Mouse (Mus musculus): Measurements from ENCODE around the gene 9230102O04Rik.

9230102O04Rik gene

DNA sequence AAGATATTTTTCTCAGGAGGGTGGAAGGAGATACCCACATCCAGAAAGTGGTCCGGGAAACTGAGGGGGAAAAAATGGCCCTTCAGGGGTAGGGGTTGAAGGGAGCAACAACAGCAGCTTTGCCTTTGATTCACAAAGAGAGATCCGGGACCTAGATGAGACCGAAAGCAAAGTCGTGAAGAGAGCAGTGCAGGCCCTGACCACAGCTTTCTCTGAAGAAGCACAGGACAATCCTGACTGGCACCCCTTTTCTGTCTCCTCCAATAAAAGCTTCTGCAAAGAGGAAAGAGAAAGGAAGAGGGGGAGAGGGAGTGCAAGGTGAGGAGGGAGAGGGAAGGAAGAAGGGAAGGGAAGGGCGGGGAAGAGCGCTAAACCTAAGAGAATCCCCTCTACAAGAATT is 17.5 kb downstream of the 9230102O04Rik start:
- no peak for DNase-seq (ENCODE audit: low spot score in 2 of 2)

DNA sequence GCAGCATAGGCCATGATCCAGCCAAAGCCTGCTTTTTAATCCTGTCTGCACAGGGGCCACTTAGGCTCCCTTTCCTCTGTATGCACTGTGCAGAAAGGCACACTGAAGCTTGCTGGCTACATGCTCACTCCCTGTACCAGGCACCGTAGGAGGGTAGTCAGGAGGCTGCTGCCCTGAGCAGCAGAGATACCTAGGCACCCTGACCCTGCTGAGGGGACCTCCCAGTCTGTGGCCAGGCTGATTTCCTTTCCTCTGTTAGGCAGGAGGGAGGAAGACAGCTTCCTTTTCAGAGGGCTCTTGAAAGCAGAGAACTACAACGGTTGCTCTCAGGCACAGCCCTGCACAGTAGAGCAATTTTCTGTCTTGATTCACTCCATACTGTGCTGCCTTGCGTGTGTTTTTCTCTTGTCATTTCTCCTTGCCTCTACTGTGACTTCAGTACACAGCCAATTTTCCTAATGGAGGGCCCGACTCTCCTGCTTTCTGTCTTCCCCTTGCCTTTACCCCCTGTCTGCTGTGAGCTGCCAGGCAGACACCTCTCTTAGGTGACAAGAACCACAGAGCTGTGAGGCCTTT is 18.1 kb downstream of the 9230102O04Rik start:
- DNase-seq (ENCODE audit: low spot score in 2 of 2), result no peak

DNA sequence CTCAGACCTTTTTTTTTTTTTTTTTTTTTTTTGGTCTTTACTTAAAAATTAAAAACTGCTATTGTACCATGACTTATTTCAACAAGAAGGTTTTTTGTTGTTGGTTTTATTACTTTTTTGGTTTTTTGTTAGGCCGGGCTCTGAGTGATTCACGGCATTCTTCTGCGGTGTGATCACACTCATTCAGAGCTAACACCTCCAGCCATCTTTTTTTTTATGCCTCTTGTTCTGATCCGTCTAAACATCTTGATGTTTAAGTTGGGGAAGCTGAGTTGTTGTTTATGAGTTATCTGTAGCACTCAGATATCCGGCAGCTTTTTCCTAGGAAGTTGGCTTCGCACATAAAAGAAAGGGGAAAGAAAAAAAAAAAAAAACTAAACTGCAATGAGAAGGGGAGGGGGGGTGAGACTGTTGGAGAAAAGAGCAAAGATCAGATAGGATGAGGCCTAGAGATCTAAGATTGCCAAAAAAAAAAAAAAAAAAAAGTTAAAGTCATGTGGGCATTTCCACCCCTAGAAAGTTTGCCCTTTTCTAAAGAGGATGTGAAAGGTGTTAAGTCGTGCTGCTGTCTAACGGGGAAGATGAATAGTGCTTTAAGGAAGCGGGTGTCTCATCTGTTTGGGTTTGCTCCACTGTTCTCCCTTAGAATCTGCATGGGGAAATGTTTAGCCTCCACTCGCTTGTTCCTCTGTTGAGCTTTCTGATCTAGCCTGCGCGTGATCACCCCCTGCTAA is 22.1 kb downstream of the 9230102O04Rik start:
- no peak for DNase-seq (ENCODE audit: low spot score in 2 of 2)

DNA sequence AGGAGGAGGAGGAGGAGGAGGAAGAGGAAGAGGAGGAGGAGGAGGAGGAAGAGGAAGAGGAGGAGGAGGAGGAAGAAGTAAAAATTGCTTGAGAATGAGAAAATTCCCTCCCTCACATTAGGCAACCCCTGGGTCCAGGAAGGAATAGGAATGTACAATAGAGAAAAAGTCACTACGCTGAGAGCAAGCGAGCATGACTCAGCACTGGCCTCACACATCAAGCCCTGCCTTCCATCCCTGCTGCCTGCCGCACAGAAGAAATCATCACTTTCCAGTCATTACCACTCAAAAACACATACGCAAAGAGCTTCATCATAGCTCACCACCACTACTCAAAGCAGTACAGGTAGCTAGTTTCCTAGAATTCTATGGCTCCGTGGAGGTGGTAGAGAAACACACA is 28.6 kb downstream of the 9230102O04Rik start:
- no peak for DNase-seq (ENCODE audit: low spot score in 2 of 2)

DNA sequence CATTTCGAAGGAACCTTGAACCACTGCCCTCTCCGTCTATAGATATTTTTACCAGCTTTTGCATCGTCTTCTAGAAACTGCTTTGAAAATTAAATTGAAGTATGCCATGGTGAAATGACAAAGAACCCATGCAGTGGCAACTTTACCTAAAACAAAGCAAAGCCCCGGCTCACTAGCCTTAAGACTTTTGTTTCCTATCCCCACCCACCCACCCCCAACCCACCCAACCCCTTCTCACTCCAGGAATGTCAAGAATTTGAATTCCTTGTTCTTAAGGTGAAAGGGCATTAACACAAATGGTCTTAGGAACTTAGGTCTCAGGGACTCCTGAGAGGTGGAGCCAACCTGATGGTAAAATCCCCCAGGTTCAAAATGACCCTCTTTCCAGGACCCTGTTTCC is 33.5 kb downstream of the 9230102O04Rik start:
- no peak for DNase-seq (ENCODE audit: low spot score in 2 of 2)

DNA sequence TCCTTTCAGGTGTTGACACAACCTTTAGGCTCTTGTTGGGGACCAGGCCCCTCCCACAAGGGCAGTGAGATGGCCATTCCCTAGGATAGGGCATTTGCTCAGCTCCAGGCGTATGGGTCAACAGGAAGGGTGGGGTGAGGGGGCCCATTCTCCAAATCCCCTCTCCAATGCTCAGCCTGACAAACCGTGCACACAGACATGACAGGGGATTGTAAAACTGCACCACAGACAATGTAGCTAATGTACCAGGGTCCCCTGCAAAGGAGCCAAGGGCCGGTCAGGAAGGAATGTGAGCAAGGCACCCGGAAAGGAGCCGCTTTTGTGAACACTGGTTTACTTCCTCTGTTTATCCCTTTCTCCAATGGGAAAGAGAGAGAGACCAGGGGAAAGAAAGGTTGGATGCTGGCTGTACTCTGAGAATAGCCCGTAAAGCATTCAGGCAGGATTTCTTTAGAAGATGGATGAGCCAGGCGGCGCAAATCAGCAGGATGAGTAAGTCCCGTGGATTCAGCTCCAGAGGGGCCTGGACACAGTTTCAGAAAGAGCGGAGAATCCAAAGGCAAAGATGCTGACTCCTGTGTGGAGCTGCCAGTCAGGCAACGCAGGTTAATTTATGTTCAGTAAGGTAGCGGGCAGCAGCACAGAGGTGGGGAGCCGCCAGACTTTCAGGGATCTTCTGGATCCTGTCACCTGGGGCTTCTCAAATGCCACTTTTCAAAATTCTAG is 36.3 kb downstream of the 9230102O04Rik start:
- DNase-seq (ENCODE audit: low spot score in 2 of 2), result no peak

DNA sequence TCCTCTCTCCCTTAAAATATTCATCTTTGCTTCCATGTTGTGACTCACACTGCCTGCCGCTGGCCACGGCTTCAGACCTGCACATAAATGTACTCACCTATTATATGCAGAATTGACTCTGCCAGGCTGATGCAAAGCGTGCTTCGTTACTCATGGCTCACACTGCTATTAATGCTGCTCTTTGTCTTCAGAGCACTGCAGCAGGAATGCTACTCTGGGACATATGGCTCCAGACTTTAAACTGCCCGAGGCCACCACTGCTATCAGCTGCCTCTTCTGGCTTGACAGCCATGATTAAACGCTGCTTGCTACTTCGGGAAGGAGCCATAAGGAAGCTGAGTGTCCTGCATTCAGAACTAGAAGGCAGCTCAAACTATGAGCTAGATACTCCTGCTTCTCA is 54.1 kb downstream of the 9230102O04Rik start:
- DNase-seq (ENCODE audit: low spot score in 2 of 2), result no peak

DNA sequence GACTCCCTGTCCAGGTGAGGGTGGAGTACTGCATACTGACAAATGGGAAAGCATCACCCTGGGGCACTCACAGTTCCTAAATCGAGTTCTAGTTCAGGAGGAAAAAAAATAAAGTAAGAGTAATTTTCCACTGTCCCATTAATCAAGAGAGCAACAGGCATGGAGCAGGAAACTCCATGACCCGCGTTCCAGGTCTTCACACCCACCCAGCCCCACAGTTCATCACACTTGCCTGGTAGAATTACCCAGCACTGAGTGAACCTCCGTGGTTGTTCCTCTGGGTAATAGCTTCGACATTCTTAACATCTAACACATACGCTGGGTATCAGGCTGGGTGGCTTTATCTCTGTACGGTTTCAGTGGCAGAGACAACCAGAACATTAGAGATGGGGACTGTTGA is 55.6 kb downstream of the 9230102O04Rik start:
- DNase-seq (ENCODE audit: low spot score in 2 of 2), result no peak
